Mouse (Mus musculus) heart, adult 9 months (tissue): ENCODE measurements at regions not wholly inside any gene's neighbourhood (a gene's known extent, or its start where the extent isn't known, plus 50 kb on each side); places are given as distances from the start of the nearest gene placed in this dataset.

Experiments used
- DNase-seq, 2 experiments: peaks; one replicate each; pipeline ENCODE4 v3.0.0; 2022; ENCODE audit warnings: low spot score in 2 of 2

DNA sequence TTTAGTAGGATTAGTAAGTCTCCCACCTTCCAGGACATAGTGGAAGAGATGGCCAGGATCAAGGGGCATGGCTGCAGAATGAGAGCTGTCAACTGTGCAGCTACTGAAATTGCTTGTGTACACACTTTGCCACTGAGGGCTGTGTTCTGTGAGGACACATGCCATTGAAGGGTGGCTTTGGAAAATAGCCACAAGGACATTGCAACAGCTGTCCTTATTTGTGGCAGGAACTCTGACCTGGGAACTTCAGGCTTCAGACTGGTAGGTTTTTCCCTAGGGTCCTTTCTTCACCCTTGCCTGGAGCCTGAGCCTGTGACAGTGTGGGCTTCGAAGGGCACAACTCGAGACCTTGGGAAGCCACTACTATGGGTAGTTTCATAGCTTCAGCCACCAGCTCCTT is 64.2 kb upstream of the Ywhaq start:
- no peak for DNase-seq

GRCm38 (mm10) chr12:21480226-21480625 is 62.8 kb upstream of the Ywhaq start:
- DNase-seq, result no peak

- no peak for DNase-seq
These were observed 61.8 kb upstream of the Ywhaq start for GRCm38 (mm10) chr12:21479251-21479650.

DNA sequence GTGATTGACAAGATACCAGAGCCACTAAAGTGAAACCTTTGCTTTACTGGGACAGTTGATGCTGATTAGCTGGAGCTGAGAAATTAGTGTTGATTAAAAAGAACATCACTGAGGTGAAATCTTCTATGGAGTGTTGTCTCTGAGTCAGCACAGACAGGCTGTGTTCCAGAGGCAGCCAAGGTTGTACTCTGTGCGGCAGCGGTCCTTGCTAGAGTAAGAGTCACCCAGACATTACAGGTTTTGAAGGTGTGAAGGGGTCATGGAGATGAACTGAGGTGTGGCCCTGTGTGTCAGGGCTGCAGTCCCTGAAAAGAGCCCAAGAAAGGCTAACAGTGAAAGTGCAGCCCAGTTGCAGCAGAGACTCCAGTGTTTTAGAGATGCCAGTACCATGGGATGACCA is 59.1 kb upstream of the Ywhaq start:
- no peak for DNase-seq

DNA sequence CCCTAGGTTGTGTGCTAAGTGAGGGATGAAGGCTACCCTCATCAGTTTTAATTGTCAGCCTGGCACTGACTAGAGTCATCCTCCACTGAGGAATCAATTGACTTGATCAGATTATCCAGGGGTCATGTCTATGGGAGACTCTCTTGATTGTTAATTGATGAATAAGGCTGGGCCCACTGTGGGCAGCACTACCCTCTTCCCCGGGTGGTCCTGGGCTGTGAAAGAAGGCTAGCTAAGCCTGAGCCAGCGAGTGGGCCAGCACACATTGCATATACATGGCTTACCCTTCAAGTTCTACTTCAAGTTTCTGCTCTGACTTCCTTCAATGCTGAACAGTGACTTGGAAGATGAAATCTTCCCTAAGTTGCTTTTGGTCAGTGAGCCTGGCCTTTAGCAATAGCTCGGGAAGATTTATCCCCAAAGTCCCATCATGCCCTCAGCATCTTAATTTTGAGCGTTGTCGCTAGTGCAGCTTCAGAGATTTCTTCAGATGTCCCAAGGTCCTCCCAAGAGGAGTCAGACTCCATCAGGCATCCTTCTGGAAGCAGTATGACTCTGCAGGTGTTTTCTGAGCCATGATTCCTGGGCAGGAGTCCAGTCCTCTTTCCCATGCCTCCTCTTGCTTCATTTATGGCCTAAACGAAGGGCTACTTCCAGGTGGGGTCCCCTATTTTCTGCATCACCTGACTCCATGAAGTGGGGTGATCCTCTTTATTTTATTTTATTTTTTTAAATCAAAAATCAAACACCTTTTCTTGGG is 55.7 kb upstream of the Ywhaq start:
- no peak for DNase-seq

DNA sequence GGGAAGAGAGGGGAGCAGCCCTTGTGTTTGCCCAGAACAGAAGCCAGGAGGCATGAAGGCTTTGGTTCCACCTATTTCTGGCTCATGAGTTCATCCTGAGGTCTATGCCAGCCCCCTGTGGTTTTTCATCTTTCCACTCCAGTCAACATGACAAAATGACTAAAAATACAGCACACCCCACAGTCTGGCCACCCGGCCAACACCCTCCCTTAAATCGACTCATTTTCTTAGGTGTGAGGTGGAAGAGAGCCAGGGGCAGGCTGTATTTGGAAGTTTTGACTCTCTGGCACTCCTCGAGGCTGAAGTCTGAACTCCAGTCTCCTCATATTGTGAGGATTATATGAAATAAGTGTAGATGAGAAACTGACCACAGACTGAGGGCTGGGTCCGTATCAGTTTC is 55.0 kb upstream of the Ywhaq start:
- DNase-seq, result peak; percentile 56 to 72

DNA sequence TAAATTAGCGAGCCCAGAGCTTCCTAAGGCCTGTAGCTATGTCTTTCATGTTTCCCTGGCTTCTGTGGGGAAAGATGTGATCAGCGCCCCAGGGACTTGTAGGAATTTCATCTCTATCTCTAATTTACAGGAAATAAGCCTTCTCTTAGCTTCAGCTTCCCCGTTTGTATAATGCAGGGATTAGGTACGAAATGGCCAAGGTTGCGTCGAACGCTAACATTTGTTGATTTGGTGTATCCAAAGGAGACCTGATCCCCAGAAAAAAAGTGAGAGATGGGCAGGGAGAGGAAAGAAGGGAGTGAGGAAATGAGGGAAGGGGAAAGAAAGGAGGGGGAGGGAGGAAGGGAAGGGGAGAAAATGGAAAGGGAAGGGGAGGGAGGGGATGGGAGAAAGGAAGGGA is 54.5 kb upstream of the Ywhaq start:
- DNase-seq, result no peak

- no peak for DNase-seq
These were observed 52.8 kb upstream of the Ywhaq start for GRCm38 (mm10) chr12:21470286-21470685.
